Mouse (Mus musculus) kidney, postnatal 0 days (tissue): ENCODE measurements around the gene Fbxo48. TPM values are rescaled to one million over a fixed set of nuclear protein-coding genes. Genes with fewer than 3 reads are reported as not detected.
A peak's percentile ranks its signal among the peaks of the same experiment; 100 is the strongest.

ENCODE experiments used
- ATAC-seq: fragments of 200-750 bp; cut with Nextera tagmentation; replicated peaks from 2 replicates; pipeline ENCODE4 v1.8.0; 2017; ENCODE audit warnings: low read depth, moderate number of reproducible peaks, moderate TSS enrichment, moderate library complexity; ENCODE audit not compliant: low FRiP score
- DNase-seq: peaks from one replicate; pipeline ENCODE4 v3.0.0-alpha.2; 2016; ENCODE audit warnings: low spot score
- H3K27ac ChIP-seq: fragments of 300-500 bp; sonication (generic); 2 replicates; pipeline ENCODE4 v1.5.1; 2014; ENCODE audit warnings: mild to moderate bottlenecking
- H3K27me3 ChIP-seq: fragments of 300-500 bp; sonication (generic); 2 replicates; pipeline ENCODE4 v1.6.1; 2014; ENCODE audit warnings: low read length, mixed read lengths; ENCODE audit not compliant: insufficient read depth
- H3K36me3 ChIP-seq: fragments of 300-500 bp; sonication (generic); 2 replicates; pipeline ENCODE4 v1.6.1; 2014; ENCODE audit warnings: low read length, mixed read lengths; ENCODE audit not compliant: insufficient read depth
- H3K4me1 ChIP-seq: fragments of 300-500 bp; sonication (generic); replicated peaks from 2 replicates; pipeline ENCODE4 v1.6.1; 2014; ENCODE audit warnings: antibody characterized with exemption, low read length, mixed read lengths; ENCODE audit not compliant: insufficient read depth
- H3K4me2 ChIP-seq: fragments of 300-500 bp; sonication (generic); 2 replicates; pipeline ENCODE4 v1.6.1; 2014; ENCODE audit warnings: mild to moderate bottlenecking, low read length, moderate library complexity, mixed read lengths
- H3K4me3 ChIP-seq: fragments of 300-500 bp; sonication (generic); replicated peaks from 2 replicates; pipeline ENCODE4 v1.5.1; 2014; ENCODE audit warnings: low read depth, low read length
- H3K9ac ChIP-seq: fragments of 300-500 bp; sonication (generic); 2 replicates; pipeline ENCODE4 v1.6.1; 2014; ENCODE audit warnings: low read depth, low read length
- H3K9me3 ChIP-seq: fragments of 300-500 bp; sonication (generic); replicated peaks from 2 replicates; pipeline ENCODE4 v1.6.1; 2016; ENCODE audit warnings: low read length, inconsistent platforms, mixed read lengths
- CTCF ChIP-seq: IDR thresholded peaks from 2 replicates; pipeline ENCODE4 v1.5.1; 2016; ENCODE audit warnings: antibody characterized with exemption, low read depth, mild to moderate bottlenecking, moderate library complexity
- WGBS: fragments of 180-500 bp; shearing (Covaris S2); extraction: QIAGEN DNeasy Blood & Tissue Kit; methylation state at CpG from one replicate; pipeline ENCODE4 v1.1.7; 2014; 5-methylcytosine and 5-hydroxymethylcytosine counted together
- polyA plus RNA-seq: library from polyadenylated mRNA; unstranded; fragments of >200 nt; fragmentation: Nextera tagmentation; extraction: Ambion mirVana; gene quantifications from 2 replicates; pipeline ENCODE4 v1.2.1, GENCODE M21; 2015

Fbxo48 gene
- polyA plus RNA-seq, 1 experiment from 2014 or later, result 0.42 TPM

- H3K27ac ChIP-seq, result no peak overlapping the region
- TF ChIP-seq CTCF, result no peak
- H3K27me3 ChIP-seq, result no peaks in the 10 kb centered on the region
These were observed 7.3 kb downstream of the Fbxo48 start for GRCm38 (mm10) chr11:16958520-16958919.

DNA sequence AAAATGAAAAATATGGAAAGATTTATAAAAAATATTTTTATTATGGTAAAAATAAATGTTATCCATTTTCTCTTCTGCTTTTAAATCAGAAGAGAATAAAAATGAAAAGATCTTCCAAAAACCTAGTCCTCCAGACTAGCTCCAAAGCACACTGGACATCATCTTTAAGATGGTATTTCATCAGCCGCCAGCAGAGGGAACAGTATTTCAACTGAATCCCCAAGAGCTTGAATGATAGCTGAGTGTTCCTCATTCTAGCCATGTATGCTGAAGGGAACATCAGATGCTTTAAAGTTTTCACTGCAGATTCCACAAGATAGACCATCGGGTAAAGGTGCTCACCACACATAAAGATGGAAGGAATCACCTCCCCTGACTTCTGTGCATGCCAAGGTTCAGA, 16.6 kb downstream of the Fbxo48 start:
- H3K4me3 ChIP-seq, result no peak overlapping the region
- no peaks in the 10 kb centered on the region for H3K4me1 ChIP-seq
- no peak overlapping the region for H3K9ac ChIP-seq
- 35% methylated on average over 2 of the region's 2 CpGs for WGBS
- ATAC-seq (no peak), DNase-seq (peak; percentile 69)
- H3K36me3 ChIP-seq, result no peaks in the 10 kb centered on the region
- H3K27ac ChIP-seq, result no peak overlapping the region
- no peak overlapping the region for H3K4me2 ChIP-seq
- TF ChIP-seq CTCF, result peak; percentile 62; the same call in 1 of the 2 replicates
- H3K9me3 ChIP-seq, result no peaks in the 10 kb centered on the region
- H3K27me3 ChIP-seq, result no peaks in the 10 kb centered on the region

More at GRCm38 (mm10) chr11:16958520-16958919, 7.3 kb downstream of the Fbxo48 start:
- 93% methylated on average over 1 of the region's 1 CpGs for WGBS
- no peaks in the 10 kb centered on the region for H3K4me1 ChIP-seq
- no peaks in the 10 kb centered on the region for H3K36me3 ChIP-seq
- DNase-seq (no peak), ATAC-seq (no peak)
- H3K4me2 ChIP-seq, result no peak overlapping the region
- no peaks in the 10 kb centered on the region for H3K9me3 ChIP-seq
- no peak overlapping the region for H3K9ac ChIP-seq
- no peak overlapping the region for H3K4me3 ChIP-seq

DNA sequence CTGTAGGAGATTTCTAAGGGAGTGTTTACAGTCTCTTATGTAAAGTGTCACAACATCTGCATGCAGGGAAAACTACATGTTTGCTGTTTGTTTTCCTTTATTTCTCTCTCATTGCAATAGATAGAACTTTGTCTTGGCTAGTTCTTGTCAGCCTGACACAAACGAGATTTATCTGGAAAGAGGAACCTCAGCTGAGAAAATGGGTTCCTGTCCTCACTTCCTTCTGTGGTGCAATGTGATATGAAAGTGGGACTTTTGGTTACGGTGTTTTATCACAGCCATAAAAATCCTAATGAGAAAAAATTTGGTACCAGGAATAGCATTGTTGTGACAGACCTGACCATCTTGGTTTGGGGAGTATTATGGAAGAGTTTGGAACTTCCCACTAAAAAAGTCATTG, 18.5 kb downstream of the Fbxo48 start:
- ATAC-seq (no peak), DNase-seq (no peak)
- Histone ChIP-seq H3K9ac (no peak overlapping the region), H3K4me3 (no peak overlapping the region), H3K4me2 (no peak overlapping the region), H3K4me1 (no peaks in the 10 kb centered on the region), H3K27ac (no peak overlapping the region), H3K27me3 (no peaks in the 10 kb centered on the region), H3K36me3 (no peaks in the 10 kb centered on the region), H3K9me3 (no peaks in the 10 kb centered on the region)
- TF ChIP-seq CTCF, result no peak
- 52% methylated on average over 2 of the region's 2 CpGs for WGBS

DNA sequence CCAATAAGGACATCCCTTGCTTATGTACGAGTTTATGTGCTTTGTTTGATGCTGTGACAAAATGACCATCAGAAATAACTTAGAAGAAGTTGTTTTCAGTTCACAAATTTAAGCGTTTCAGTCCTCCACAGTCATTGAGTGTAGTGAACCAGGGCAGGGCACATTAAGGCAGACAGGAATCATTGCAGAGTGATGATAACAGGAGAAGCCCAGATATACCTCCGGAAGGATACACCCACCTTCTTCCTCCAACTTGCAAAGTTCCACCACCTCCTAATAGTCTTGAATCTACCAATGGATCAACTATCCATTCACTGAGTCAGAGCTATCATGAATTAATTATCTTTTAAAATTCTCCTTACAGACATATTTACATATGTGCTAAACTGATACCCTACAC, 20.9 kb downstream of the Fbxo48 start:
- H3K9ac ChIP-seq, result no peak overlapping the region
- no peak overlapping the region for H3K4me2 ChIP-seq
- no peak for TF ChIP-seq CTCF
- DNase-seq, result no peak
- no peaks in the 10 kb centered on the region for H3K9me3 ChIP-seq
- H3K4me1 ChIP-seq, result no peaks in the 10 kb centered on the region
- H3K36me3 ChIP-seq, result no peaks in the 10 kb centered on the region
- no peak overlapping the region for H3K4me3 ChIP-seq
- no peaks in the 10 kb centered on the region for H3K27me3 ChIP-seq
- WGBS, result 87% methylated on average over 3 of the region's 3 CpGs
- H3K27ac ChIP-seq, result no peak overlapping the region
- ATAC-seq, result no peak

- Histone ChIP-seq H3K4me1 (no peaks in the 10 kb centered on the region), H3K36me3 (no peaks in the 10 kb centered on the region)
- no peak for ATAC-seq
These were observed 21.9 kb downstream of the Fbxo48 start for GRCm38 (mm10) chr11:16973086-16973485.

DNA sequence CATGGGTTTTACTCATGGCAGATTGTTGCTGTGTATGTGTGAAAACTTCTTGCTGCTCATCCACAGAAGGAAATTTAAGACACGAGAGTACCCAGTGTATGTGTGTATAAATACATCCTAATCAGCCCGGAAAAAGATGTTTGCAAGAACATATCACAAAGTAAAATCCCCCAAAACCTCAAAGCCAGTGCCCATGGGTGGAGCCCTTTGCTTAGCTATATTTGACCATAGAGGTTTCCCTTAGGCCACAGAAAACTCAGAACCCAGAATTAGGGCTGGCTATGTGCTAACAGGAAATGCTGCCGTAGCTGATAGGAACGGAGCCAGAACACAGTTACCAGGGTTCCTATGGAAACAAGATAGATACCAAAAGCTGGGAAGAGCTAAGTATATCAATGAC, 25.8 kb downstream of the Fbxo48 start:
- Histone ChIP-seq H3K27ac (no peak overlapping the region), H3K36me3 (no peaks in the 10 kb centered on the region), H3K9ac (no peak overlapping the region), H3K4me3 (no peak overlapping the region), H3K4me1 (no peaks in the 10 kb centered on the region), H3K9me3 (no peaks in the 10 kb centered on the region), H3K4me2 (no peak overlapping the region), H3K27me3 (no peaks in the 10 kb centered on the region)
- DNase-seq (peak; percentile 26), ATAC-seq (no peak)
- no peak for TF ChIP-seq CTCF
- 68% methylated on average over 4 of the region's 4 CpGs for WGBS

More at GRCm38 (mm10) chr11:16973086-16973485, 21.9 kb downstream of the Fbxo48 start:
- 72% methylated on average over 1 of the region's 1 CpGs for WGBS
- TF ChIP-seq CTCF, result no peak
- Histone ChIP-seq H3K9me3 (no peaks in the 10 kb centered on the region), H3K9ac (no peak overlapping the region), H3K4me3 (no peak overlapping the region), H3K4me2 (no peak overlapping the region), H3K27me3 (no peaks in the 10 kb centered on the region), H3K27ac (no peak overlapping the region)
- DNase-seq, result no peak

GRCm38 (mm10) chr11:16977611-16978010, 26.4 kb downstream of the Fbxo48 start:
- 54% methylated on average over 2 of the region's 2 CpGs for WGBS
- H3K4me2 ChIP-seq, result no peak overlapping the region
- H3K9ac ChIP-seq, result no peak overlapping the region
- TF ChIP-seq CTCF, result no peak
- no peaks in the 10 kb centered on the region for H3K9me3 ChIP-seq
- H3K27ac ChIP-seq, result no peak overlapping the region
- no peak for DNase-seq
- H3K36me3 ChIP-seq, result no peaks in the 10 kb centered on the region
- H3K27me3 ChIP-seq, result no peaks in the 10 kb centered on the region
- H3K4me1 ChIP-seq, result no peaks in the 10 kb centered on the region
- H3K4me3 ChIP-seq, result no peak overlapping the region
- ATAC-seq, result no peak
